Mouse (Mus musculus): ENCODE data around the gene Crat.

- TF ChIP-seq CTCF (IDR thresholded peaks at IDR 0.05; ENCODE audit: control insufficient read depth, insufficient read depth, low read length) = no peak
- TF ChIP-seq POLR2A (IDR thresholded peaks at IDR 0.05; ENCODE audit: borderline replicate concordance, control insufficient read depth, low read depth, low read length) = no peak
These were observed 32.8 kb upstream of the Crat start for GRCm38 (mm10) chr2:30448371-30448770.

All from bone marrow, adult 2 months (tissue).